Mouse (Mus musculus) ES-Bruce4 (cell line): Measurements from ENCODE around the gene Tapbpl.

Experiments
- CTCF ChIP-seq: IDR thresholded peaks from one replicate; pipeline ENCODE4 v1.8.1; 2011; ENCODE audit warnings: low read depth, low read length
- EP300 ChIP-seq: IDR thresholded peaks from 2 replicates; pipeline ENCODE4 v1.6.1; 2011; ENCODE audit warnings: low read depth, low read length; ENCODE audit not compliant: insufficient read depth
- POLR2A ChIP-seq: IDR thresholded peaks from one replicate; pipeline ENCODE4 v1.8.1; 2011; ENCODE audit warnings: low read length; ENCODE audit not compliant: insufficient read depth

- TF ChIP-seq CTCF (no peak), EP300 (no peak), POLR2A (no peak)
Measured at GRCm38 (mm10) chr6:125253863-125254715, 22.4 kb upstream of the Tapbpl start.
